Mouse (Mus musculus) erythroid progenitor cell, adult 5-6 weeks (primary cell): ENCODE results near the gene Zfp704. TPM values are rescaled to one million over a fixed set of nuclear protein-coding genes. Genes with fewer than 3 reads are reported as not detected.

Experiments
- ATAC-seq: replicated peaks from 2 replicates; pipeline ENCODE4 v1.8.0; 2016; ENCODE audit warnings: moderate number of reproducible peaks, mild to moderate bottlenecking, moderate TSS enrichment, inconsistent platforms; ENCODE audit not compliant: poor library complexity, low FRiP score, severe bottlenecking
- total RNA-seq, 2 experiments: library from RNA; stranded (forward) in 1 of 2; stranded (reverse) in 1 of 2; fragments of 150-400 nt in 1 of 2; fragments of 186-747, 209-891 nt in 1 of 2; gene quantifications; 2 replicates each; pipeline versions ENCODE4 v1.2.3 to v1.2.4; 2015 to 2017; ENCODE audit warnings: low replicate concordance in 2 of 2

Gene Zfp704
- total RNA-seq (2015; ENCODE audit: low replicate concordance) = 2.9 and 5.0 TPM in 2 replicates
- total RNA-seq (2017; ENCODE audit: low replicate concordance) = 1.1 and 1.2 TPM in 2 replicates

GRCm38 (mm10) chr3:9609581-9610341, at the start of gene Zfp704:
Gene Zfp704 (minus strand): TSS chr3:9610085.
- ATAC-seq = no peak

- ATAC-seq = no peak
Measured at GRCm38 (mm10) chr3:9633036-9634005, 23.4 kb upstream of the Zfp704 start.

- ATAC-seq = no peak
Measured at GRCm38 (mm10) chr3:9629951-9630350, 20.1 kb upstream of the Zfp704 start.

- ATAC-seq = no peak
Measured at GRCm38 (mm10) chr3:9628041-9628440, 18.2 kb upstream of the Zfp704 start.

GRCm38 (mm10) chr3:9626149-9626548, 16.3 kb upstream of the Zfp704 start:
- ATAC-seq = no peak

GRCm38 (mm10) chr3:9620611-9621010, 10.7 kb upstream of the Zfp704 start:
- no peak for ATAC-seq

GRCm38 (mm10) chr3:9619562-9620275, 9.8 kb upstream of the Zfp704 start:
- no peak for ATAC-seq

- no peak for ATAC-seq
Measured at GRCm38 (mm10) chr3:9617101-9617500, 7.2 kb upstream of the Zfp704 start.

GRCm38 (mm10) chr3:9614676-9615075, 4.8 kb upstream of the Zfp704 start:
- no peak for ATAC-seq

- ATAC-seq = no peak
Measured at GRCm38 (mm10) chr3:9614011-9614410, 4.1 kb upstream of the Zfp704 start.

GRCm38 (mm10) chr3:9611226-9611625, 1.3 kb upstream of the Zfp704 start:
- ATAC-seq = no peak

GRCm38 (mm10) chr3:9610426-9610825, 541 bp upstream of the Zfp704 start:
- no peak for ATAC-seq

- ATAC-seq = no peak
Measured at GRCm38 (mm10) chr3:9608906-9609580, 842 bp downstream of the Zfp704 start.

- ATAC-seq = no peak
Measured at GRCm38 (mm10) chr3:9608441-9608905, 1.4 kb downstream of the Zfp704 start.

- no peak for ATAC-seq
Measured at GRCm38 (mm10) chr3:9607686-9608085, 2.2 kb downstream of the Zfp704 start.

- ATAC-seq = no peak
Measured at GRCm38 (mm10) chr3:9605784-9606706, 3.8 kb downstream of the Zfp704 start.

GRCm38 (mm10) chr3:9604941-9605340, 4.9 kb downstream of the Zfp704 start:
- ATAC-seq = no peak

GRCm38 (mm10) chr3:9603866-9604265, 6.0 kb downstream of the Zfp704 start:
- no peak for ATAC-seq
